Mouse (Mus musculus) midbrain, embryonic 14.5 days (tissue): ENCODE measurements around the gene Cacnb1. TPM values are rescaled to one million over a fixed set of nuclear protein-coding genes. Genes with fewer than 3 reads are reported as not detected.
A peak's percentile ranks its signal among the peaks of the same experiment; 100 is the strongest.

Experiments used
- ATAC-seq: fragments of 200-750 bp; cut with Nextera tagmentation; 2 replicates; pipeline ENCODE4 v1.8.0; 2017; ENCODE audit warnings: moderate number of reproducible peaks, moderate library complexity; ENCODE audit not compliant: low FRiP score, low TSS enrichment
- DNase-seq: peaks from one replicate; pipeline ENCODE4 v3.0.0-alpha.2; 2015
- H3K27ac ChIP-seq: fragments of 300-500 bp; sonication (generic); replicated peaks from 2 replicates; pipeline ENCODE4 v1.5.1; 2014; ENCODE audit warnings: mild to moderate bottlenecking, low read depth, low read length, moderate library complexity
- H3K27me3 ChIP-seq: fragments of 300-500 bp; sonication (generic); 2 replicates; pipeline ENCODE4 v1.6.1; 2014; ENCODE audit warnings: low read length, control low read depth, mixed read lengths; ENCODE audit not compliant: control insufficient read depth, insufficient read depth
- H3K36me3 ChIP-seq: fragments of 300-500 bp; sonication (generic); 2 replicates; pipeline ENCODE4 v1.6.1; 2014; ENCODE audit warnings: low read length, control low read depth; ENCODE audit not compliant: control insufficient read depth, insufficient read depth
- H3K4me1 ChIP-seq: fragments of 300-500 bp; sonication (generic); 2 replicates; pipeline ENCODE4 v1.6.1; 2014; ENCODE audit warnings: mild to moderate bottlenecking, antibody characterized with exemption, low read length, control low read depth; ENCODE audit not compliant: control insufficient read depth, insufficient read depth
- H3K4me2 ChIP-seq: fragments of 300-500 bp; sonication (generic); 2 replicates; pipeline ENCODE4 v1.6.1; 2014; ENCODE audit warnings: mild to moderate bottlenecking, low read length, moderate library complexity
- H3K4me3 ChIP-seq: fragments of 300-500 bp; sonication (generic); replicated peaks from 2 replicates; pipeline ENCODE4 v1.5.1; 2014; ENCODE audit warnings: low read depth, low read length
- H3K9ac ChIP-seq: fragments of 300-500 bp; sonication (generic); replicated peaks from 2 replicates; pipeline ENCODE4 v1.6.1; 2014; ENCODE audit warnings: mild to moderate bottlenecking, low read length, moderate library complexity
- H3K9me3 ChIP-seq: fragments of 300-500 bp; sonication (generic); 2 replicates; pipeline ENCODE4 v1.6.1; 2016; ENCODE audit warnings: low read length, control low read depth, mixed read lengths; ENCODE audit not compliant: control insufficient read depth
- WGBS: fragments of 180-500 bp; shearing (Covaris S2); extraction: QIAGEN DNeasy Blood & Tissue Kit; methylation state at CpG from one replicate; pipeline ENCODE4 v1.1.7; 2014; 5-methylcytosine and 5-hydroxymethylcytosine counted together
- polyA plus RNA-seq: library from polyadenylated mRNA; unstranded; fragments of >200 nt; fragmentation: Nextera tagmentation; extraction: Ambion mirVana; gene quantifications from 2 replicates; pipeline ENCODE4 v1.2.1, GENCODE M21; 2014

Cacnb1 gene
- polyA plus RNA-seq, 1 experiment from 2014 or later: 40.6 TPM

GRCm38 (mm10) chr11:97970771-97971170 lies 52.1 kb downstream of the Cacnb1 start:
- H3K36me3 ChIP-seq: no peaks in the 10 kb centered on the region
- H3K27ac ChIP-seq: no peak overlapping the region
- H3K4me3 ChIP-seq: no peak overlapping the region
- WGBS: 93% methylated on average over 7 of the region's 7 CpGs
- no peak overlapping the region for H3K9ac ChIP-seq
- H3K9me3 ChIP-seq: no peaks in the 10 kb centered on the region
- no peaks in the 10 kb centered on the region for H3K4me1 ChIP-seq
- DNase-seq: no peak
- H3K4me2 ChIP-seq: no peak overlapping the region
- ATAC-seq: no peak
- H3K27me3 ChIP-seq: no peaks in the 10 kb centered on the region

- WGBS: 78% methylated on average over 5 of the region's 5 CpGs
- DNase-seq: no peak
- no peaks in the 10 kb centered on the region for H3K4me1 ChIP-seq
- ATAC-seq: no peak
- H3K9me3 ChIP-seq: no peaks in the 10 kb centered on the region
- no peak overlapping the region for H3K9ac ChIP-seq
- no peak overlapping the region for H3K4me3 ChIP-seq
- H3K27ac ChIP-seq: no peak overlapping the region
- no peaks in the 10 kb centered on the region for H3K36me3 ChIP-seq
- no peak overlapping the region for H3K4me2 ChIP-seq
- H3K27me3 ChIP-seq: no peaks in the 10 kb centered on the region
These were observed 54.4 kb downstream of the Cacnb1 start for GRCm38 (mm10) chr11:97968385-97968784.

GRCm38 (mm10) chr11:97967114-97967513 lies 55.7 kb downstream of the Cacnb1 start:
- H3K4me1 ChIP-seq: no peaks in the 10 kb centered on the region
- no peaks in the 10 kb centered on the region for H3K27me3 ChIP-seq
- no peak overlapping the region for H3K4me3 ChIP-seq
- DNase-seq (peak; percentile 48), ATAC-seq (no peak)
- H3K27ac ChIP-seq: no peak overlapping the region
- 45% methylated on average over 2 of the region's 2 CpGs for WGBS
- no peak overlapping the region for H3K4me2 ChIP-seq
- H3K9ac ChIP-seq: no peak overlapping the region
- no peaks in the 10 kb centered on the region for H3K36me3 ChIP-seq
- no peaks in the 10 kb centered on the region for H3K9me3 ChIP-seq

- no peak overlapping the region for H3K4me2 ChIP-seq
- no peaks in the 10 kb centered on the region for H3K9me3 ChIP-seq
- ATAC-seq: no peak
- H3K27ac ChIP-seq: no peak overlapping the region
- WGBS: 84% methylated on average over 1 of the region's 1 CpGs
- H3K4me3 ChIP-seq: no peak overlapping the region
- H3K27me3 ChIP-seq: no peaks in the 10 kb centered on the region
- H3K36me3 ChIP-seq: no peaks in the 10 kb centered on the region
- no peak overlapping the region for H3K9ac ChIP-seq
- H3K4me1 ChIP-seq: peaks cover 11% of the 10 kb centered on the region
- DNase-seq: no peak
These were observed 61.9 kb downstream of the Cacnb1 start for GRCm38 (mm10) chr11:97960907-97961306.

- H3K9me3 ChIP-seq: no peaks in the 10 kb centered on the region
- 0 out of 2 replicates have a peak overlapping the region, but pooled peaks have one; percentile 20 for H3K27ac ChIP-seq
- no peak overlapping the region for H3K4me3 ChIP-seq
- ATAC-seq (no peak), DNase-seq (peak; percentile 49)
- no peaks in the 10 kb centered on the region for H3K36me3 ChIP-seq
- 45% methylated on average over 5 of the region's 5 CpGs for WGBS
- no peak overlapping the region for H3K4me2 ChIP-seq
- no peaks in the 10 kb centered on the region for H3K27me3 ChIP-seq
- H3K9ac ChIP-seq: no peak overlapping the region
- H3K4me1 ChIP-seq: peaks cover 21% of the 10 kb centered on the region
These were observed 63.5 kb downstream of the Cacnb1 start for GRCm38 (mm10) chr11:97959300-97959680.

GRCm38 (mm10) chr11:97958641-97959299 lies 64.1 kb downstream of the Cacnb1 start:
- H3K27ac ChIP-seq: 0 out of 2 replicates have a peak overlapping the region, but pooled peaks have one; percentile 20
- no peaks in the 10 kb centered on the region for H3K27me3 ChIP-seq
- DNase-seq (no peak), ATAC-seq (no peak)
- H3K36me3 ChIP-seq: no peaks in the 10 kb centered on the region
- peaks cover 22% of the 10 kb centered on the region for H3K4me1 ChIP-seq
- H3K9me3 ChIP-seq: no peaks in the 10 kb centered on the region
- 76% methylated on average over 7 of the region's 7 CpGs for WGBS
- H3K9ac ChIP-seq: no peak overlapping the region
- H3K4me3 ChIP-seq: no peak overlapping the region
- H3K4me2 ChIP-seq: no peak overlapping the region

- ATAC-seq: no peak
These were observed 65.8 kb downstream of the Cacnb1 start for GRCm38 (mm10) chr11:97956905-97957560.

GRCm38 (mm10) chr11:97955915-97956314 lies 66.9 kb downstream of the Cacnb1 start:
- no peaks in the 10 kb centered on the region for H3K36me3 ChIP-seq
- no peak overlapping the region for H3K4me3 ChIP-seq
- no peaks in the 10 kb centered on the region for H3K9me3 ChIP-seq
- no peak overlapping the region for H3K27ac ChIP-seq
- no peak overlapping the region for H3K4me2 ChIP-seq
- peak; percentile 57 for DNase-seq
- no peak for ATAC-seq
- 29% methylated on average over 4 of the region's 4 CpGs for WGBS
- H3K4me1 ChIP-seq: peaks cover 22% of the 10 kb centered on the region
- H3K9ac ChIP-seq: no peak overlapping the region
- H3K27me3 ChIP-seq: no peaks in the 10 kb centered on the region

More at GRCm38 (mm10) chr11:97956905-97957560, 65.8 kb downstream of the Cacnb1 start:
- no peak overlapping the region for H3K9ac ChIP-seq
- WGBS: 50% methylated on average over 6 of the region's 6 CpGs
- H3K27me3 ChIP-seq: no peaks in the 10 kb centered on the region
- H3K36me3 ChIP-seq: no peaks in the 10 kb centered on the region
- H3K4me1 ChIP-seq: peaks cover 22% of the 10 kb centered on the region
- DNase-seq: peak; percentile 16
- no peak overlapping the region for H3K4me3 ChIP-seq
- H3K4me2 ChIP-seq: no peak overlapping the region
- H3K27ac ChIP-seq: no peak overlapping the region
- H3K9me3 ChIP-seq: no peaks in the 10 kb centered on the region
